Mouse (Mus musculus): ENCODE measurements around the gene Gm9803.

DNA sequence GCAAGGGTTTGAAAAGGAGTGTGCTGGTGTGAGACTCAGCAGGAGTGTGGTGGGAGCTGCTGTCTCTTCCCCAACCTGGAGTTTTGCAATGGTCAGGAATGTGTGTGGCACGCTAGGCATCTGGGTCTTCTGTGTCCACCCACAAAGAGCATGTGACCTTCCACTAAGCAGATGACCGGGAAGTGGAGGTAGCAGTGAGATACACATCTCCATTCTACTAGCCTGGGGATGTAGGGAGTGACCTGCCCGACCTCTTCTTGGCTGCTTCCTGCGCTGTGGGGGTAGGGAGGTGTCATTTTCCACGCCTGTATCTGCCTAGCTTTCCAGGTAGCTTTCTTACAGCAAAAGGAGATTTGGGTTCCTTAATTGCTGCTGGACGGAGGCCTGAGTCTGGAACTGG is 34.3 kb upstream of the Gm9803 start:
- TF ChIP-seq CTCF (IDR thresholded peaks at IDR 0.05; ENCODE audit: borderline replicate concordance, insufficient read depth, low read depth, low read length) (no peak), POLR2A (IDR thresholded peaks at IDR 0.05; ENCODE audit: borderline replicate concordance, insufficient read depth, low read length) (no peak)

Data from cerebellum, adult 2 months (tissue).